Mouse (Mus musculus) intestine, postnatal 0 days (tissue): ENCODE results near the gene Rpl7l1. TPM values are rescaled to one million over a fixed set of nuclear protein-coding genes. Genes with fewer than 3 reads are reported as not detected.
"Not testable (repeated sequence)": the region's sequence is repeated elsewhere in the genome, so short reads cannot be mapped to it uniquely, and the experiment has no call there.

Experiments
- ATAC-seq: fragments of 200-750 bp; cut with Nextera tagmentation; 2 replicates; pipeline ENCODE4 v1.8.0; 2017; ENCODE audit warnings: mild to moderate bottlenecking, moderate TSS enrichment, moderate library complexity
- H3K27ac ChIP-seq: fragments of 300-500 bp; sonication (generic); 2 replicates; pipeline ENCODE4 v1.5.1; 2014; ENCODE audit warnings: mild to moderate bottlenecking, low read depth, low read length, moderate library complexity
- H3K27me3 ChIP-seq: fragments of 300-500 bp; sonication (generic); replicated peaks from 2 replicates; pipeline ENCODE4 v1.6.1; 2014; ENCODE audit warnings: low read length, mixed read lengths; ENCODE audit not compliant: control insufficient read depth, insufficient read depth
- H3K36me3 ChIP-seq: fragments of 300-500 bp; sonication (generic); 2 replicates; pipeline ENCODE4 v1.6.1; 2014; ENCODE audit warnings: mild to moderate bottlenecking, moderate library complexity; ENCODE audit not compliant: control insufficient read depth, insufficient read depth
- H3K4me1 ChIP-seq: fragments of 300-500 bp; sonication (generic); replicated peaks from 2 replicates; pipeline ENCODE4 v1.6.1; 2014; ENCODE audit warnings: antibody characterized with exemption, low read length, mixed read lengths; ENCODE audit not compliant: control insufficient read depth, insufficient read depth
- H3K4me2 ChIP-seq: fragments of 300-500 bp; sonication (generic); replicated peaks from 2 replicates; pipeline ENCODE4 v1.6.1; 2014; ENCODE audit warnings: low read depth, mild to moderate bottlenecking, moderate library complexity
- H3K4me3 ChIP-seq: fragments of 300-500 bp; sonication (generic); 2 replicates; pipeline ENCODE4 v1.5.1; 2014; ENCODE audit warnings: low read depth, low read length
- H3K9ac ChIP-seq: fragments of 300-500 bp; sonication (generic); 2 replicates; pipeline ENCODE4 v1.6.1; 2014; ENCODE audit warnings: mild to moderate bottlenecking, low read depth, low read length
- H3K9me3 ChIP-seq: fragments of 300-500 bp; sonication (generic); 2 replicates; pipeline ENCODE4 v1.6.1; 2016; ENCODE audit warnings: mixed run types; ENCODE audit not compliant: control insufficient read depth
- CTCF ChIP-seq: sonication (generic); IDR thresholded peaks from 2 replicates; pipeline ENCODE4 v1.5.1; 2016; ENCODE audit warnings: low read depth, mild to moderate bottlenecking, control low read depth, antibody characterized with exemption, moderate library complexity
- WGBS: fragments of 180-500 bp; shearing (Covaris S2); extraction: QIAGEN DNeasy Blood & Tissue Kit; methylation state at CpG from one replicate; pipeline ENCODE4 v1.1.7; 2014; 5-methylcytosine and 5-hydroxymethylcytosine counted together
- polyA plus RNA-seq: library from polyadenylated mRNA; unstranded; fragments of >200 nt; fragmentation: Nextera tagmentation; extraction: Ambion mirVana; gene quantifications from 2 replicates; pipeline ENCODE4 v1.2.1, GENCODE M21; 2015

Gene Rpl7l1
- polyA plus RNA-seq, 1 experiment from 2014 or later: 78.5 TPM

- H3K9ac ChIP-seq: no peak overlapping the region
- H3K36me3 ChIP-seq: peaks cover 52% of the 10 kb centered on the region
- TF ChIP-seq CTCF: no peak
- no peak overlapping the region for H3K4me3 ChIP-seq
- H3K27me3 ChIP-seq: no peaks in the 10 kb centered on the region
- no peak overlapping the region for H3K4me2 ChIP-seq
- no peaks in the 10 kb centered on the region for H3K4me1 ChIP-seq
- WGBS: 93% methylated on average over 9 of the region's 10 CpGs
- ATAC-seq: no peak
- H3K9me3 ChIP-seq: no peaks in the 10 kb centered on the region
- H3K27ac ChIP-seq: no peak overlapping the region
Observed at GRCm38 (mm10) chr17:46808376-46808775, 25.9 kb upstream of the Rpl7l1 start.

- TF ChIP-seq CTCF: no peak
- H3K4me2 ChIP-seq: no peak overlapping the region
- H3K27me3 ChIP-seq: no peaks in the 10 kb centered on the region
- H3K27ac ChIP-seq: no peak overlapping the region
- no peak for ATAC-seq
- H3K9ac ChIP-seq: no peak overlapping the region
- peaks cover 42% of the 10 kb centered on the region for H3K36me3 ChIP-seq
- H3K4me1 ChIP-seq: no peaks in the 10 kb centered on the region
- H3K9me3 ChIP-seq: no peaks in the 10 kb centered on the region
- H3K4me3 ChIP-seq: no peak overlapping the region
- WGBS: 83% methylated on average over 6 of the region's 6 CpGs
Observed at GRCm38 (mm10) chr17:46801761-46802160, 19.3 kb upstream of the Rpl7l1 start.

GRCm38 (mm10) chr17:46799680-46800079 lies 17.2 kb upstream of the Rpl7l1 start:
- 65% methylated on average over 10 of the region's 10 CpGs for WGBS
- H3K9ac ChIP-seq: no peak overlapping the region

GRCm38 (mm10) chr17:46797386-46797785 lies 14.9 kb upstream of the Rpl7l1 start:
- peaks cover 32% of the 10 kb centered on the region for H3K36me3 ChIP-seq
- no peak overlapping the region for H3K4me3 ChIP-seq
- no peak overlapping the region for H3K9ac ChIP-seq
- H3K27me3 ChIP-seq: no peaks in the 10 kb centered on the region
- no peaks in the 10 kb centered on the region for H3K4me1 ChIP-seq
- 69% methylated on average over 8 of the region's 8 CpGs for WGBS
- H3K4me2 ChIP-seq: no peak overlapping the region
- H3K27ac ChIP-seq: no peak overlapping the region
- no peaks in the 10 kb centered on the region for H3K9me3 ChIP-seq
- ATAC-seq: no peak
- TF ChIP-seq CTCF: no peak

More at GRCm38 (mm10) chr17:46799680-46800079, 17.2 kb upstream of the Rpl7l1 start:
- no peaks in the 10 kb centered on the region for H3K27me3 ChIP-seq
- peaks cover 36% of the 10 kb centered on the region for H3K36me3 ChIP-seq
- TF ChIP-seq CTCF: no peak
- no peaks in the 10 kb centered on the region for H3K4me1 ChIP-seq
- H3K4me2 ChIP-seq: no peak overlapping the region
- no peak overlapping the region for H3K27ac ChIP-seq
- 0 out of 2 replicates have a peak, but pooled peaks have one; percentile 33 for ATAC-seq
- H3K9me3 ChIP-seq: no peaks in the 10 kb centered on the region
- no peak overlapping the region for H3K4me3 ChIP-seq

- no peak for TF ChIP-seq CTCF
- ATAC-seq: no peak
- no peak overlapping the region for H3K27ac ChIP-seq
- WGBS: 89% methylated on average over 4 of the region's 4 CpGs
- H3K36me3 ChIP-seq: peaks cover 26% of the 10 kb centered on the region
- H3K9ac ChIP-seq: no peak overlapping the region
- no peaks in the 10 kb centered on the region for H3K4me1 ChIP-seq
- no peaks in the 10 kb centered on the region for H3K9me3 ChIP-seq
- no peaks in the 10 kb centered on the region for H3K27me3 ChIP-seq
- no peak overlapping the region for H3K4me2 ChIP-seq
- H3K4me3 ChIP-seq: no peak overlapping the region
Observed at GRCm38 (mm10) chr17:46796743-46797142, 14.3 kb upstream of the Rpl7l1 start.

GRCm38 (mm10) chr17:46792963-46793362 lies 10.5 kb upstream of the Rpl7l1 start:
- no peak for ATAC-seq

GRCm38 (mm10) chr17:46787974-46788373 lies 5.5 kb upstream of the Rpl7l1 start:
- H3K9ac ChIP-seq, H3K9me3 ChIP-seq, ATAC-seq, H3K4me3 ChIP-seq, H3K4me2 ChIP-seq, H3K4me1 ChIP-seq, H3K27me3 ChIP-seq, H3K27ac ChIP-seq, H3K36me3 ChIP-seq: not testable (repeated sequence)
- 69% methylated on average over 2 of the region's 2 CpGs for WGBS

More at GRCm38 (mm10) chr17:46792963-46793362, 10.5 kb upstream of the Rpl7l1 start:
- Histone ChIP-seq H3K4me1 (no peaks in the 10 kb centered on the region), H3K27me3 (no peaks in the 10 kb centered on the region), H3K36me3 (no peaks in the 10 kb centered on the region), H3K9ac (no peak overlapping the region), H3K4me2 (no peak overlapping the region), H3K4me3 (no peak overlapping the region), H3K27ac (no peak overlapping the region), H3K9me3 (no peaks in the 10 kb centered on the region)
- peak; percentile 14; the same call in 1 of the 2 replicates for TF ChIP-seq CTCF
- WGBS: 78% methylated on average over 2 of the region's 2 CpGs
